Mouse (Mus musculus) 416B (cell line): ENCODE results near the gene Slc9a3r2.

Experiments used
- DNase-seq: peaks from one replicate; pipeline ENCODE4 v3.0.0; 2011; ENCODE audit warnings: low read depth

The Slc9a3r2 gene

DNA sequence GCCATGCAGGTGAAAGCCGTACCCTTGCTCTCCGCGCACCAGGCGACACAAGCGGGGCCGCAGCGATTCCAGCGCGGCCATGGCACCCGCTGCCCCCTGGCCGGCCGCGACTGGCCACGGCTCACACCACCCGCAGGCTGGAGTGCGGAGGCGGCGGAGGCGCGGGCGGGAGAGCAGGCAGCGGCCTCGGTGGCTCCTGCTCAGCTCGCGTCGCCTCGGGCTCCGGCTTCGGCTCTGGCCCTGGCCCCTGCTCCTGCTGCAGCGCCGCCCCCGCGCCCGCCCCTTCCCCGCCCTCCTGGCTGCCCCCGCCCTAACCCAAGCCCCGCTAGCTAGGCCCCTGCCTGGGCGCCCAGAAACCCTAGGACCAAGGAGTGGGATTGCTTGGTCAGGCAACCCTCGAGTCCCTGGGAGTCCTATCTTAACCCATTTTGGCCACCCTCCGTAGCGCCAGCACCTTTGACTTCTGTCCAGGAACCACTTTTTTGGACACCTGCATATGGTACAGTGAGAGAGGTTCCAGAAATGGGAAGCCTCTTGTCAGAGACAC, at the start of gene Slc9a3r2:
Slc9a3r2 (minus strand) TSS at position 258 of the 547 bp plus-strand sequence.
- no peak for DNase-seq

DNA sequence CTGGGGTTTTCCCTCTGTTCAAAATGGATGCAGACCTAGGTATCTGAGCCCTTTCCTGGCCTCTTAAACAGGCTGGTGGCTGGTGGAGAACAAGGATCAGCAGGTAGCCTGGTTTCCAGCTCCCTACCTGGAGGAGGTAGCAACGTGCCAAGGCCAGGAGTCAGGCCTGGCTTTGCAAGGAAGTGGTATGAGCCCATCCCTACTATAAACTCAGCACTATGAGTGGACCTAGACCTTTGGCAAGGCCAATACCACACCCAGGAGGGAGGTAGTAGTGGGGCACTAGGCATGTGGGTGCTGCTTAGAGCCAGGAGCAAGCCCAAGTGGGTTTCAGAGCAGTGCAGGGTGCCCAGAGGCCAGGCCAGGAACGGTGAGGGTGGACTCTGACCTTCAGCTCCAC, 49.3 kb upstream of the Slc9a3r2 start:
- no peak for DNase-seq

DNA sequence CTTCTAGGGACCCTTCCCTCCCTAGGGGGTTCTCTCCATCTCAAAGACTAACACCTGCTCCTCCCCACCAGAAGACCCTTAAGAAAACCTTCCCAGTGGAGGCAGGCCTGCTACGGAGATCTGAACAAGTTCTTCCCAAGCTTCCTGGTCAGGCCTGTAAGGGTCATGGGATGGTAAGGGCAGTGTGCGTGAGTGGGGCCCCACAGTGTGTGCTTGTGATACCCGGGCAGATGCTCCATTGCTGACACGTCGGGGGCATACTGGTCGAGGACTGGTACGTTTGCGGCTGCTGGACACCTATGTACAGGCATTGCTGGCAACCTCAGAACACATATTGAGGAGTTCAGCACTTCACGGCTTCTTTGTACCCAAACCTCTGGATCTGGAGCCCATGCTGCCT, 48.6 kb upstream of the Slc9a3r2 start:
- DNase-seq, result no peak

DNA sequence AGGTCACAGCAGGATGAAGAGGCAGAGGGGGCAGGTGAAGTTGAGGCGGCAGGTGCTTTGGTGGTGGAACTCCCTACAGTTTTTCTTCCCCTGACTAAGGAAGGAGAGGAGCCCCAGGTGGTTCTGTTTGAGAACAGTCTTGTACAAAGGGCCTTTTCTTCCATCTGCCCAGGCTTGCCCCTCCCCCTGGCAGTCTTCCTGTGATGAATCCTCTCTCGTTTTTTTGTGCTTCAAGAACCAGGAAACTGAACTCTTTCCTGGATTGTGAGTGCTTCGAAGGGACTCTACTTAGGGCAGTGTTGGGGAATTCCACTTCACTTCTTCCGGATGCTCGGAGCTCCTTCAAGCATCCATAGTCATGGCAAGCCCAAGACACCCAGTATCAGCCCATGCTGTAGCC, 47.9 kb upstream of the Slc9a3r2 start:
- no peak for DNase-seq

GRCm38 (mm10) chr17:24696011-24696697, 46.0 kb upstream of the Slc9a3r2 start, which contains the start of the genes Gfer and Noxo1:
Gene Gfer, minus strand, starts transcription at chr17:24696156.
Gene Noxo1, plus strand, starts transcription at chr17:24696234.
- peak; percentile 72 for DNase-seq

- DNase-seq, result peak; percentile 39
These were observed 45.3 kb upstream of the Slc9a3r2 start for GRCm38 (mm10) chr17:24695326-24696010.

GRCm38 (mm10) chr17:24692385-24692784, 42.3 kb upstream of the Slc9a3r2 start:
- DNase-seq, result no peak

DNA sequence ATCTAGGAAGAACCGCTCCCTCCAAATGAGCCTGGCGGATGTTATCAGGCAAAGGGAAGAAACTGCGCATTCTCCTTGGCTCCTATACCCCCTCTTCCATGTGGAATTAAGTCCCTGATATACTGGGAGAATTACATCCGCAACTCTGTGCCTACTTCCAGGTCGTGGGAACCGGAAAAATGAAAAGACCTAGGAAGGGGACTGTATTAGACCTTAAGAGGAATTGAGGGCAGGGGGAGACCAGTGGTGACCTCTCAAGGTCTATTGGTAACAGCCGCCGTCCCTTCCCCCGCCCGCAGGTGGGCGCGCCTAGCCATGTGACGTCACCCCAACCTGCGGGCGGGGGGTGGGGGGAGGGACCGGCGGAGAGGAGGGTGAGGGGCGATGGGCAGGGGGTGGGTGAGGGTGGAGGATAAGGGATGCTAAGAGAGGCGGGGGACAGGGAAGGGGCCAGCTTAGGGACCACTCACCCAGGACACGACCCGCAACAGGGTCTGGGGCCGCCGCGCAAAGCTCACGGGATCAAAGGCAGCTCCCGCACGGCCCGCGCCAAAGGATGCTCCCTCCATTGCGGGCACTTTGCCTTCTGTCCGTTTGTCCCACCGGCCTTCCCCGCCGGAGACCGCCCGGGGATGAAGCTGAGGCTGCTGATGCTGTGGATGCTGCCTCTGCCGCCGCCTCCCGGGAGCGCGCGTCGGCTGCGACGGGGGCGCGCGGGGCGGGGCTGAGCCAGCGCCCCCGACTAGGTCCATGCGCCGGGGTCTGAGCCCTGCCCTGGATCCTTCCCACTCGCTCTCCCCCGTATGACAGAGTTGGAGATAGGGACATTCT, 39.3 kb upstream of the Slc9a3r2 start, which contains the start of gene Syngr3:
Syngr3 (minus strand) TSS at position 705 of the 831 bp plus-strand sequence.
- no peak for DNase-seq

GRCm38 (mm10) chr17:24687599-24687998, 37.5 kb upstream of the Slc9a3r2 start:
- DNase-seq, result no peak

- DNase-seq, result peak; percentile 74
These were observed 37.0 kb upstream of the Slc9a3r2 start for GRCm38 (mm10) chr17:24687146-24687595.

- peak; percentile 76 for DNase-seq
These were observed 36.4 kb upstream of the Slc9a3r2 start for GRCm38 (mm10) chr17:24686514-24686913.

- DNase-seq, result no peak
These were observed 27.5 kb upstream of the Slc9a3r2 start for GRCm38 (mm10) chr17:24677500-24678080.

DNA sequence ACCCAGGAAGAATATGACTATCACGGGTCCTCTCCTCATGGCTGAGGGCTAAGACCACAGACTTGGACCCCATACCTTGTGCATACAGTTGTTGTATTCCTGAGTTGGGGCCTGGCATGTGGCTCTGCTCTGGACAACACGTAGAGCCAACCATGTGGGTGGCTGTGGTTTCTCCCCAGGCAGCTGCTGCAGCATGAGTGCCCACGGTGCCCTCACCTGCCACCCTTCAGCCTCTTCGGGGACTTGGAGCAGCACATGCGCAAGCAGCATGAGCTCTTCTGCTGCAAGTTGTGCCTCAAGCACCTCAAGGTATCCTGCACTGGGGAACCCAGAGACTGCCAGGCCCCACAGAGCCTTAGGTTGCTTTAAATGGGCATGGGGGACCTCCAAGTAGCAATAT, 26.8 kb upstream of the Slc9a3r2 start:
- DNase-seq, result no peak

DNA sequence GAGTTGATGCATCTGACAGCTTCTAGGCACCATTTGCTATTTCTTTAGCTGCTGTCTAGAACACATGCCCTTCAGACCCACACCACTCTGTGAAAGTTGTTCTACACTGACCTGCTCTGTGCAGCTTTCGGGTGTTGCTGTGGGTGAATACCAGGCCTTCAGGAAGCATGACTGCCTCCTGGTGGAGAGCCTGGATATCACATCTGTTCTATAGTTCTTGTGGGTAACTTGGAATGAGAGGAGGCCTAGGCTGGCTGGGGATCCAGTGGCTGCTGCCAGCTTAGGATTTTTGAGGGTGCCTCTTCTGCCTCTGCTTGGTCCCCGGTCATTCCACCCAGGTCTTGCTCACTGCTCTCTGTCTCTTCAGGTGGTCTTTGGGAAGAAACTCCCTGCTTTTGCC, 26.1 kb upstream of the Slc9a3r2 start:
- peak; percentile 84 for DNase-seq

DNA sequence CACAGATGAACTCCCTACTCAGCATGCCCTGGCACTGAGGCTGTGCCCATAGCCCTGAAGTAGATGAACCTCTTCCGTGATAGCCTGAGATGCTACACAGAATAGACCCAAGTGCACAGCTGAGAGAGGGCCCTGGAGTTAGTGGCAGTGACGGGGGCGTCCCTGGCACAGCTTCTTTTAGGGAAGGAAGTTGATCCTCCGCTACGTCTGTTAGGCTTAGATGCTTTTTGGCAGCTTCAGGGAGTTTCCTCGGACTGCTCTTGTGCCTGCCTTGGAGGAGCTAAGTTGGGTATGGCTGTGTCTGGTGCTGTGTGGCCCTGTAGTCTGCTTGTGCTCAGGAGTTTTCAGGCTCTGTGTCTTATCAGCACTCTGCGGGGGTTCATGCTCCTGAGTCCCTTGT, 24.1 kb upstream of the Slc9a3r2 start:
- DNase-seq, result no peak

DNA sequence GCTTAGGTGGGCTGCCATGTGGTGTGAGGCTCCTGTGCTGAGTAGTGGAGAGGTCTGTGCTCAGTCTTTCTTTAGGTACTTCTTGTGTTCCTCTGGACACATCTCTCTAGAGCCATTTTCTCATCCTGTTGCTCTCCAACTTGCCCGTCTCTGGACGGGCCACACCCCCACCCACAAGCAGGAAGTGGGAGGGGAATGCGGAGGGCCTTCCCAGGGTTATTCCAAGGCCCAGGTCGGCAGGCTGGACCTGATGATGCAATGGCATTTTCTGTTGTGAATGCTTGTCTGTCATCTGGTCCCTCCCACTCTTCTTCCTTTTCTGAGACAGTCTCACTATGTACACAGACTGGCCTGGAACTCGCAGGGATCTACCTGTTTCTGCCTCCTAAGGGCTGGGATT, 22.0 kb upstream of the Slc9a3r2 start:
- peak; percentile 82 for DNase-seq

DNA sequence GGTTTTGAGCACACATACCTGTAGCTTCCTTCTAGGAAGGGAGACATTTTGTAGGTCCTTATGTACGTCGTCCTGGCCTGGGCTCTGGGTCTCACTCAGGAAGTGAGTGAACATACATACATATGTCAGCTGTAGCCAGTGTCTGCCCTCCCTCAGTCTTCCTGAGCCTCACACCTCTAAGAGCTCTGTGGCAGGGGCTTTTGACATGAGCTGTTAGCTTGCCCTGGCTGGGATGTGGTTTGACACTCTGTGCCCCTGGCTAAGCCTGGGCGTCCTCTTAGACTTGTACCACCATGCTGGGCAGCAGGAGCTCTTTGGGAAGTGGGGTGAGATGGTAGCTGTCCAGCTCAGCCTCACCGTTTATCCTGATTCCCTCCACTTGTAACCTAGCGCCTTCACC, 21.2 kb upstream of the Slc9a3r2 start:
- DNase-seq, result peak; percentile 6

DNA sequence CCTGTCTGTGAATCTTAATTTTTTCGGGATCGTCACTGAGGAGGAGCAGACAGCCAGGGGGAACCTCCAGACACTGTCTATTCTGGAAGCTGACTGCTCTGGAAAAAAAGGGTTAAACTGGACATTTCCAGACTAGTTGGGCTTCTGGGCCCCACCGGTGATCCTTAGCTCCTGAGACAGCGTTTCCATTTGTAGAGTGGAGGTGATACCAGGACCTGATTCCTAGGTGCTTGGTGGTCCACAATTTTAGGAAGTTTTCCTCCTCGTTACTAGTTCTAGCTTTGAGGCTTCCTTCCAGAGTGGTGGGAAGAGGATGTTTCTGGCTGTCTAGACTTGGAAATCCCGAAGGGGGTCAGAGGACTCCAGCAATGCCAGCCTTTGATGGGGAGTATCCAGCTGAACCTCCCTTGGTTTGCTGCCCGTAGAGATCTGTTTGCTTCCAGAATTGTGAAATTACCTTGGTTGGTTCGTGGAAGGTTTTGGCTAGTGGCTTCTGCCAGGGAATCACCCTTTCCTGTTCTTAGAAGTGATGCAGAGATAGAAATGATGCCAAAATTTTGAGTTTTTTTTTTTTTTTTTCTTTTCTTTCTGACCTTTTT, 20.2 kb upstream of the Slc9a3r2 start:
- no peak for DNase-seq

GRCm38 (mm10) chr17:24669545-24670245, 19.6 kb upstream of the Slc9a3r2 start, which contains the start of gene Zfp598:
Gene Zfp598, plus strand, starts transcription at chr17:24669687.
- peak; percentile 92 for DNase-seq

DNA sequence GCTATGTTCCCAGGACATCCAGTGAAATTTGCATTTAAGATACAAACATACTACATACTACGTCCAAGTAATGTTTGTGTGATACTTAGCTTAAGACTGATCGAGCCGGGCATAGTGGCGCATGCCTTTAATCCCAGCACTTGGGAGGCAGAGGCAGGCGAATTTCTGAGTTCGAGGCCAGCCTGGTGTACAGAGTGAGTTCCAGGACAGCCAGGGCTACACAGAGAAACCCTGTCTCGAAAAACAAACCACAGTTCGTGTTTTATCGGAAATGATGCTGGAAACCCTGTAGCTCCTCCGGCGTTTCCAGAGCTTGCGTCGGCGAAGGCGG, 19.1 kb upstream of the Slc9a3r2 start:
- DNase-seq, result peak; percentile 44

GRCm38 (mm10) chr17:24667416-24667815, 17.3 kb upstream of the Slc9a3r2 start:
- DNase-seq, result peak; percentile 84
